Mouse (Mus musculus): Measurements from ENCODE around the gene Il12b. TPM values are rescaled to one million over a fixed set of nuclear protein-coding genes. Genes with fewer than 3 reads are reported as not detected.
A peak's percentile ranks its signal among the peaks of the same experiment; 100 is the strongest.

Il12b gene
- polyA plus RNA-seq, 1 experiment from 2014 or later, result not detected

DNA sequence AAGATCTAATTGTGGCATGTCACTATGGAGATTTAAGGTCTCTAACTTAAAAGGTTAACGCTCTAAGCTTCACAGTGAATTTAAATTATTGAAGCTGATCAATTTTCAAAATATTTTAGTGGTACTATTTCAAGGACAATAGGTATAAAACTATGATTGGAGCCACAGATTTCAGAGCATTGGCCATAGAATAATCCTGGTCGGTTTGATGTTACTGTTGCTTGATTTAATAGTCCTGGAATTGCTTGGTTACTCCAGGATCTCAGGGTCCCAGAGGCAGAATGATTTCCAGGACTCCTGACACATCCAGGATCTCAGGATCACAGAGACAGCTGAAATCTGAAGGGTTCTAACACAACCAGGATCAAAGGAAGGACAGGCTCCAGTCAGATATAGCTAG is 12.8 kb upstream of the Il12b start:
- no peak for ATAC-seq (ENCODE audit: insufficient read depth, low FRiP score, low TSS enrichment)
- Histone ChIP-seq H3K27ac (ENCODE audit: low read depth, low read length) (no peak overlapping the region), H3K4me1 (ENCODE audit: control insufficient read depth, insufficient read depth, low read length) (no peaks in the 10 kb centered on the region), H3K9me3 (ENCODE audit: control insufficient read depth, low read length) (no peaks in the 10 kb centered on the region), H3K4me2 (ENCODE audit: low read depth) (no peak overlapping the region), H3K4me3 (ENCODE audit: low read depth, low read length) (no peak overlapping the region), H3K36me3 (ENCODE audit: control insufficient read depth, insufficient read depth, low read length) (no peaks in the 10 kb centered on the region), H3K27me3 (ENCODE audit: control insufficient read depth, insufficient read depth, low read length) (no peaks in the 10 kb centered on the region), H3K9ac (ENCODE audit: low read length) (no peak overlapping the region)
- no peak for DNase-seq (ENCODE audit: low spot score)
- 82% methylated on average over 2 of the region's 2 CpGs for WGBS

DNA sequence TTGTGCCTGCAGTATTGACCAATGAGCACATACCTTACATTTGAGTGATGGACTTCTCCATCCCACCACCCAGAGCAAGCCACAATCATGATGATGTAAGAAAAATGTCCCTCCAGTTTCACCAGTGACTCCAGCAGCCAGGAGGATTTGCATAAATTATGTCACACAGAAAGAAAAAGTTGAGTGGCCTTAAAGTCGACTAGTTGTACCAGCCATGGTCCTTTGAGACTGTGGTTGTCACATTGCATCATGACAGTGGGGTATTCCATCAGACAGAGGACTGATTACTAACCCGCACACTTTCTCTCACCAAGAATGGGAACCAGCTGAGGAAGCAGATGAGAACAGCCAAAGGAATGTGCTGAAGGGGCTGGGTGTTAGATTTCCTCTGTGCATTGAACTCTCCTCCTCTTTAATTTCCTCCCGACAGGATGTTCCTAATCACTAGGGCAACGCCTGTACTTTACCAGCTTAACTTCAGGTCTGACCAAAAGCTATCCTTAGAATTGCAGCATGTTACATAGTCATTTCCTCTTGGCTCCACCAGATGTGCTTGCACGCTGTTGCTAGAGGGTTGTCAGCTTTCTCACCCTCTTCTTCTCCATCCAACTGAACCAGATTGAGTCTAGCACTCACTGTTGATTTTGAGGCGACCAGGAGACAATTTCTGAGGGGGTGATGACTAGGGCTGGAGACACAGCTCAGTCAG is 9.7 kb upstream of the Il12b start:
- no peak for ATAC-seq (ENCODE audit: insufficient read depth, low FRiP score, low TSS enrichment)
- Histone ChIP-seq H3K27ac (ENCODE audit: low read depth, low read length) (no peak overlapping the region), H3K9me3 (ENCODE audit: control insufficient read depth, low read length) (no peaks in the 10 kb centered on the region), H3K4me1 (ENCODE audit: control insufficient read depth, insufficient read depth, low read length) (no peaks in the 10 kb centered on the region), H3K36me3 (ENCODE audit: control insufficient read depth, insufficient read depth, low read length) (no peaks in the 10 kb centered on the region), H3K9ac (ENCODE audit: low read length) (no peak overlapping the region), H3K4me2 (ENCODE audit: low read depth) (no peak overlapping the region), H3K4me3 (ENCODE audit: low read depth, low read length) (no peak overlapping the region), H3K27me3 (ENCODE audit: control insufficient read depth, insufficient read depth, low read length) (no peaks in the 10 kb centered on the region)
- no peak for DNase-seq (ENCODE audit: low spot score)
- 48% methylated on average over 6 of the region's 6 CpGs for WGBS

DNA sequence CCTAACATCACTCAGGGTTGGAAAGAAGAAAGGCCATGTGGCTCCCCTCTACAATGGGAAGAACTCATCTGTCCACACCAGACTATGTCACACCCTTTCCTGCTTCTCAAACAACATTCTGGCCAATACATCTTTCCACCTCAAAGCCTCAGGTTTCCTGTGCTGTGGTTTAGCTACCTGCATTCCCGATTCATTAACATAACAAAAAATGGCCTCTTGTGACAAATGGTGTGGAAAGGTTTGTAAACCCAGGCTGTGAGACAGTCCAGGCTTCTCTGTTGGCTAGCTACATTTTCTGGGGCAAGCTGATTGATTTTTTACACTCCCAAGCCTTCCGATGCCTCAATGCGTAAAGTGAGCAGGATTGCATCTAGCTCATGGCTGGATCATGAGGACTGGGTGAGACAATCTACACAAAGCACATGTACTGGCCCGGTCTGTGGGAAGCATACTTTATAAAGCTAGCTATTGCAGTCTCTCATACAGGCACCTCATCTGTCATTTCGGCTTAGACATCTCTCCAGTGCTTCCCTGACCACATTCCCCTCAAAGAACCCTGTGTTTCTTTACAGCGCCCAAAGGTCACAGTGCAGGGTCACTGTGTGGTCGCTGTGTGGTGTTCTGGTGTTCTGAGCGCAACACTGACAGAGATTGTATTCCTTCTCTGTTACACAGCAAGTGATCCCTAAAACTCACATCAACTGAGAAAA is 6.6 kb upstream of the Il12b start:
- no peak overlapping the region for H3K27ac ChIP-seq (ENCODE audit: low read depth, low read length)
- H3K4me3 ChIP-seq (ENCODE audit: low read depth, low read length), result no peak overlapping the region
- no peaks in the 10 kb centered on the region for H3K36me3 ChIP-seq (ENCODE audit: control insufficient read depth, insufficient read depth, low read length)
- 69% methylated on average over 8 of the region's 8 CpGs for WGBS
- DNase-seq (ENCODE audit: low spot score) (no peak), ATAC-seq (ENCODE audit: insufficient read depth, low FRiP score, low TSS enrichment) (no peak)
- no peak overlapping the region for H3K4me2 ChIP-seq (ENCODE audit: low read depth)
- H3K4me1 ChIP-seq (ENCODE audit: control insufficient read depth, insufficient read depth, low read length), result no peaks in the 10 kb centered on the region
- H3K27me3 ChIP-seq (ENCODE audit: control insufficient read depth, insufficient read depth, low read length), result no peaks in the 10 kb centered on the region
- no peaks in the 10 kb centered on the region for H3K9me3 ChIP-seq (ENCODE audit: control insufficient read depth, low read length)
- no peak overlapping the region for H3K9ac ChIP-seq (ENCODE audit: low read length)

DNA sequence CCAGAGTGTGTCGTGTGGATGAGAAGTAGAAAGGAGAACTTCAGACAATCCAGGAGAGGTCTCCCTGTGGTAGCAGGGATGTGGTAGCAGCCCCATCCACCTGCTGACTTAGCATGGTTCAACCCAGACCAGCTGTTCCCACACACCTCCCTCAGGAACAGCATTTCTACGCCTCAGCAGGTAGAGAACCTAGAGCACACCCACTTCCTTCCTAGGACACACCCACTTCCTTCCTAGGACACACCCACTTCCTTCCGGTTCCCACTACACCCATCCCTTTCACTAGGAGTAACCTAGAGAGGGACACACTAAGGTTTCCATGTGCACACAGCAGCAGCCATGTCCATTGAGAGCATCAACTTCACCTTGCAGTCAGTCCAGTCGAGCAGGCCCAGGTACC is 4.5 kb upstream of the Il12b start:
- Histone ChIP-seq H3K36me3 (ENCODE audit: control insufficient read depth, insufficient read depth, low read length) (no peaks in the 10 kb centered on the region), H3K4me3 (ENCODE audit: low read depth, low read length) (no peak overlapping the region), H3K4me2 (ENCODE audit: low read depth) (no peak overlapping the region), H3K9ac (ENCODE audit: low read length) (no peak overlapping the region), H3K27me3 (ENCODE audit: control insufficient read depth, insufficient read depth, low read length) (no peaks in the 10 kb centered on the region), H3K4me1 (ENCODE audit: control insufficient read depth, insufficient read depth, low read length) (no peaks in the 10 kb centered on the region), H3K27ac (ENCODE audit: low read depth, low read length) (no peak overlapping the region), H3K9me3 (ENCODE audit: control insufficient read depth, low read length) (no peaks in the 10 kb centered on the region)
- DNase-seq (ENCODE audit: low spot score) (no peak), ATAC-seq (ENCODE audit: insufficient read depth, low FRiP score, low TSS enrichment) (no peak)
- 92% methylated on average over 4 of the region's 4 CpGs for WGBS

DNA sequence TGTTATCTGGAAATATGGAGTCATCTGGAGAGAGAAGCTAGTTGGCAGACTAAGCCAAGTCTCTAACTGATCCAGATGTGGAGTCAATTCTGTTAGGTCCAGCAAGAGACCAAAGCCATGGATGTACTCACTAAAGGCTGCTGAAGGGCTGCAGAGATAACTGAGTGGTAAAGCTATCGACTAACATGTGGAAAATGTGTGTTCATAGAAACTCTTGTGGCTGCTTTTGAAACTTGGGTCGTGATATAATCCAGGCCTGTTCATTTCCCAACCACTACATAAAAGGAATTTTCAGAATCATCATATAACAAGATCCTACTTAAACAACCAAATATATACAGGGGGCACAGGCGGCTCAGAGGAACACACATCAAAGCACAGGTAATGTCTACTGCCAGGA is 2.3 kb upstream of the Il12b start:
- no peaks in the 10 kb centered on the region; the same call in 1 of the 2 replicates for H3K4me1 ChIP-seq (ENCODE audit: control insufficient read depth, insufficient read depth, low read length)
- WGBS, result 87% methylated on average over 3 of the region's 3 CpGs
- no peak overlapping the region for H3K9ac ChIP-seq (ENCODE audit: low read length)

DNA sequence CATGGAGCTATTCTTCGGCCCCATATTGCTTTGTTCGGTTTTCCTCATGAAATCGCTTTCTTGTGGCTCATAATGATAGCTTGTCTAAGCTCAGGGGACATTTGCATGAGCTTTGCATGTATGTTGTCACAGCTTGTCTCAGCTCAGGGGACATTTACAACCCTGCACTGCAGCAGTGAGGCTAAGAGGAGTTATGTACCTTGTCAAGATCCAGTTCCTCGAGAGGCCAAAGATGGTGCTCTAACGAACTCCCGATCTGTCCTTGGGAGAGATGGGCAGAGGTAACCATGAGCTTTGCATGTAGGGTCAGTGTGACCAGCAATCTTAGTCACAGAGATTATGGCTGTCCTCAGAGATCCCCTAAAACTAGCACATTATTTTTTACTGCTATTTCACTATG is 1.5 kb upstream of the Il12b start:
- no peaks in the 10 kb centered on the region for H3K36me3 ChIP-seq (ENCODE audit: control insufficient read depth, insufficient read depth, low read length)
- no peaks in the 10 kb centered on the region for H3K9me3 ChIP-seq (ENCODE audit: control insufficient read depth, low read length)
- H3K27ac ChIP-seq (ENCODE audit: low read depth, low read length), result no peak overlapping the region
- no peaks in the 10 kb centered on the region for H3K27me3 ChIP-seq (ENCODE audit: control insufficient read depth, insufficient read depth, low read length)
- H3K4me1 ChIP-seq (ENCODE audit: control insufficient read depth, insufficient read depth, low read length), result no peaks in the 10 kb centered on the region; the same call in 1 of the 2 replicates
- ATAC-seq (ENCODE audit: insufficient read depth, low FRiP score, low TSS enrichment), result no peak
- H3K4me2 ChIP-seq (ENCODE audit: low read depth), result no peak overlapping the region
- no peak overlapping the region for H3K4me3 ChIP-seq (ENCODE audit: low read depth, low read length)
- DNase-seq (ENCODE audit: low spot score), result no peak
- 80% methylated on average over 6 of the region's 6 CpGs for WGBS
- no peak overlapping the region for H3K9ac ChIP-seq (ENCODE audit: low read length)

More for the DNA sequence above, 2.3 kb upstream of the Il12b start:
- H3K27ac ChIP-seq (ENCODE audit: low read depth, low read length), result no peak overlapping the region
- H3K36me3 ChIP-seq (ENCODE audit: control insufficient read depth, insufficient read depth, low read length), result no peaks in the 10 kb centered on the region
- H3K4me3 ChIP-seq (ENCODE audit: low read depth, low read length), result no peak overlapping the region
- ATAC-seq (ENCODE audit: insufficient read depth, low FRiP score, low TSS enrichment) (no peak), DNase-seq (ENCODE audit: low spot score) (no peak)
- H3K4me2 ChIP-seq (ENCODE audit: low read depth), result no peak overlapping the region
- H3K9me3 ChIP-seq (ENCODE audit: control insufficient read depth, low read length), result no peaks in the 10 kb centered on the region
- H3K27me3 ChIP-seq (ENCODE audit: control insufficient read depth, insufficient read depth, low read length), result no peaks in the 10 kb centered on the region

DNA sequence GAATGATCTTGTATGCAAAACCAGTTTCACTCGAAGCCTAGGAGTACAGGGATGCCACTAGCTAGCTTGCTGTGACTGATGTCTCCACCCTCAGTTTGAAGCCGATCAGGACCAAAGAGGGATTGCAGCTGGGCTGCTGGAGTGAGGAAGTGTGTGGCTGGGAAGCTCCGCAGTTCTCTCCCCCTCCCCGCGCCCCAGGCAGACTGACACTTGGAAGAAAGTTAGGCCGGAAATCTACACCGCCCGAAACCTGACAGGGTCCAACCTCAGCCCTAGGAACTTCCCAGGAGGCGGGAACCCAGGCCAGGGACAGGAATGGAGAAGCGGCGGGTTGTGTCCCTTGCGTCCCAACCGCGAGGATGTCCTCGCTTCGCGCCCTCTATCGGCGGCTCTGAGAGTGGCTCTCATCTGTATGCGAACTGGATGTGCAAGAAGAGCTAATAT is 1.1 kb upstream of the Il12b start:
- Histone ChIP-seq H3K27ac (ENCODE audit: low read depth, low read length) (no peak overlapping the region), H3K4me2 (ENCODE audit: low read depth) (peak overlapping the region; percentile 48), H3K9me3 (ENCODE audit: control insufficient read depth, low read length) (no peaks in the 10 kb centered on the region), H3K4me1 (ENCODE audit: control insufficient read depth, insufficient read depth, low read length) (no peaks in the 10 kb centered on the region; the same call in 1 of the 2 replicates), H3K9ac (ENCODE audit: low read length) (peak overlapping the region; percentile 55), H3K36me3 (ENCODE audit: control insufficient read depth, insufficient read depth, low read length) (no peaks in the 10 kb centered on the region), H3K27me3 (ENCODE audit: control insufficient read depth, insufficient read depth, low read length) (no peaks in the 10 kb centered on the region), H3K4me3 (ENCODE audit: low read depth, low read length) (peak overlapping the region; percentile 28)
- peak; percentile 84 for ATAC-seq (ENCODE audit: insufficient read depth, low FRiP score, low TSS enrichment)
- 1% methylated on average over 20 of the region's 20 CpGs for WGBS
- DNase-seq (ENCODE audit: low spot score), result peak; percentile 86

DNA sequence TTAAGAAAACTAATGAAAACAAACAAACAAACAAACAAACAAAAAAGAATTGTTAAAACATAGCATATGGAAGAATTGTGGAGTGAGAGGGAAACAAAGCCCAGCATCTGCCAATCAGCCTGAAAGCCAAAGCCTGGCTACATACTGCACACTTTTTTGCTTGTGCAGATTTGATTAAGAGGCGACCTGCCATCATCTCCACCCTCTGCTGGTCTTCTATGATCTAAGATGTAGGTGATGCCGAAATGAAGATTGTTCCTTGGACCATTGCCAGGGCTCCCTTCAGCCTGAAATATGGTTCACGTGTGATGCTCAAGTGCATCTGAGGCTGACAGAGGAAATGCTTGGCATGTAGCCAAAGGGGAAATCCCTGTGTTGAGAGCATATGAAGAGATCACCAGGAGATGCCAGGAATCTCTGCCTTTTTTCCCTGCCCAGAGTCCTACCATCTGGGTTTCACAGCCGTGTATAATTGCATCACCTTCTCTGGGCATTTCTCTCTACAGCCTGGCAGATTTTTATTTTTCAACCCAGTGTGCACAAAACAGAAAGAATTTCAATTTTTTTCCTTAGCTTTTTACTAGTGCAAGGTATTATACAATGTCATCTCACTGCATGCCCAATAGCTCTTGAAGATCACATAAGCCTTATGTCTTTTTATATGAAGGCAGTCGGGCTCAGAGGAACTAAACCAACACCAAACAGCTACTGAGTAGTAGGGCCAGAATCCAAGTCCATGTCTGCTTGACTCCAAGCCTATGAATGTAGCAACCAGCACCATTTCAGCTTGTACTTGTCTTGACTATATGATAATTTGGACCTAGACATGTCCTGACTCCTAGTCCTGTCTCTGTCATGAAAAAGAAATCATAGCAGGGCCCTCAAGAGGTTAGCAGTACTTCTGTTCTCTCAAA is 2.0 kb downstream of the Il12b start:
- 71% methylated on average over 5 of the region's 5 CpGs for WGBS
- H3K27me3 ChIP-seq (ENCODE audit: control insufficient read depth, insufficient read depth, low read length), result no peaks in the 10 kb centered on the region

More for the DNA sequence above, 2.0 kb downstream of the Il12b start:
- H3K27ac ChIP-seq (ENCODE audit: low read depth, low read length), result no peak overlapping the region
- no peak overlapping the region for H3K9ac ChIP-seq (ENCODE audit: low read length)
- H3K36me3 ChIP-seq (ENCODE audit: control insufficient read depth, insufficient read depth, low read length), result no peaks in the 10 kb centered on the region
- H3K4me3 ChIP-seq (ENCODE audit: low read depth, low read length), result no peak overlapping the region
- H3K9me3 ChIP-seq (ENCODE audit: control insufficient read depth, low read length), result no peaks in the 10 kb centered on the region
- H3K4me1 ChIP-seq (ENCODE audit: control insufficient read depth, insufficient read depth, low read length), result no peaks in the 10 kb centered on the region; the same call in 1 of the 2 replicates
- no peak for DNase-seq (ENCODE audit: low spot score)
- no peak overlapping the region for H3K4me2 ChIP-seq (ENCODE audit: low read depth)
- no peak for ATAC-seq (ENCODE audit: insufficient read depth, low FRiP score, low TSS enrichment)
